Mouse (Mus musculus): Measurements from ENCODE around the gene Adgrg1. TPM values are rescaled to one million over a fixed set of nuclear protein-coding genes. Genes with fewer than 3 reads are reported as not detected.
A peak's percentile ranks its signal among the peaks of the same experiment; 100 is the strongest.

The Adgrg1 gene
- polyA plus RNA-seq, 1 experiment = 468 TPM

DNA sequence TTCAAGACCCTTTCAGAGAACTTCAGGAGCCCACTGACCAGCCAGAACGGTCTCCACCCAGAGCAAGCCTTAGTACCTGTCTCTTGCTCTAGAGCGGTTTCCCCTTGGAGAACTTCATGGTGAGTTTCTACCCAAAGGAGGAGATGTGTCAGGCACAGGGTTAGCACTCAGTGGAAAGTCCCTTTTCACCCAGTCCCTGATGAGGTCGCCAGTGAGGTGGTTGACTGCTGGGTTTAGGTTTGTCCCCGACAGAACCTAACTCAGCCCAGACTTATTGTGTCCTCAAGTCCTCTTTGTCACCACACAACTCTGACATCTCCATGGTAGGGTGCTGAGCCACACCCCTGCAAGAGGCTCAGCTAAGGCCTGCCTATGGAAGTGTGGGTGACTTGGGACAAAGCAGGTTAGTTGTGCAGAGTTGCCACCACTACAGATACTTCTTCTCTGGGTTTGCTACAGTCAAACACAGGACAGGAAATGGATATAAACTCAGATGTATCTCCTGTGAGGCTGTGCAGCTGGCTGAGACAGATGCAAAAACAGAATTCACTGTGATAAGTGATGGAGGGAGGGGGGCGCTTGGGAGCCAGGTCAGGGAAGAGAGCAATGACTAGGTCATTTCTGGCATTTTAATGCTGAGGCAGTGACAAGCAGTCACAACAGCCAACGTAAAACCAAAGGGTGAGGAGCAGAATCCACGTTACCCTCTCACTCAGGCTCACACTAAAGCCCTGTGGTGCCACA lies 20.8 kb upstream of the Adgrg1 start:
- DNase-seq (ENCODE audit: low read depth) = no peak
- TF ChIP-seq POLR2A (IDR thresholded peaks at IDR 0.05; ENCODE audit: borderline replicate concordance, extremely low read depth, insufficient read depth, insufficient read length, poor library complexity, severe bottlenecking) = no peak
- TF ChIP-seq CTCF (IDR thresholded peaks at IDR 0.05; ENCODE audit: borderline replicate concordance, extremely low read depth, insufficient read depth, insufficient read length) = no peak

DNA sequence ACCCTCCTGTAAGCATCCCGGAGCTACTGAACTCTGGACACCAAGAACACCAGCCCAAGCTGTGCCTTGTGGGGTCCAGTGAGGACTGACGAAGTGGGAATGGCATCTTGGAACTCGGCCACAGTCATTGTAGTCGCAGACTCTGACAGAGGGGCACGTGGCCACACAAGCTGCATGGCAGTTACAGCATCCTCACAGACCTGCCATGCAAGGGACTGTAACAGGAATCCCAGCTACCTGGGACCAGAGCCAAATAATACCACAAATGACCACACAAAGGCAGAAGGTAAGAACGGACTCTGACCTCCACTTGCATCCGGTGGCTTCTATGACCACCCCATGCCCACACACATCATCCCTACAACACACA lies 20.2 kb upstream of the Adgrg1 start:
- peak; percentile 86 for DNase-seq (ENCODE audit: low read depth)
- no peak for TF ChIP-seq POLR2A (IDR thresholded peaks at IDR 0.05; ENCODE audit: borderline replicate concordance, extremely low read depth, insufficient read depth, insufficient read length, poor library complexity, severe bottlenecking)
- TF ChIP-seq CTCF (IDR thresholded peaks at IDR 0.05; ENCODE audit: borderline replicate concordance, extremely low read depth, insufficient read depth, insufficient read length) = no peak

DNA sequence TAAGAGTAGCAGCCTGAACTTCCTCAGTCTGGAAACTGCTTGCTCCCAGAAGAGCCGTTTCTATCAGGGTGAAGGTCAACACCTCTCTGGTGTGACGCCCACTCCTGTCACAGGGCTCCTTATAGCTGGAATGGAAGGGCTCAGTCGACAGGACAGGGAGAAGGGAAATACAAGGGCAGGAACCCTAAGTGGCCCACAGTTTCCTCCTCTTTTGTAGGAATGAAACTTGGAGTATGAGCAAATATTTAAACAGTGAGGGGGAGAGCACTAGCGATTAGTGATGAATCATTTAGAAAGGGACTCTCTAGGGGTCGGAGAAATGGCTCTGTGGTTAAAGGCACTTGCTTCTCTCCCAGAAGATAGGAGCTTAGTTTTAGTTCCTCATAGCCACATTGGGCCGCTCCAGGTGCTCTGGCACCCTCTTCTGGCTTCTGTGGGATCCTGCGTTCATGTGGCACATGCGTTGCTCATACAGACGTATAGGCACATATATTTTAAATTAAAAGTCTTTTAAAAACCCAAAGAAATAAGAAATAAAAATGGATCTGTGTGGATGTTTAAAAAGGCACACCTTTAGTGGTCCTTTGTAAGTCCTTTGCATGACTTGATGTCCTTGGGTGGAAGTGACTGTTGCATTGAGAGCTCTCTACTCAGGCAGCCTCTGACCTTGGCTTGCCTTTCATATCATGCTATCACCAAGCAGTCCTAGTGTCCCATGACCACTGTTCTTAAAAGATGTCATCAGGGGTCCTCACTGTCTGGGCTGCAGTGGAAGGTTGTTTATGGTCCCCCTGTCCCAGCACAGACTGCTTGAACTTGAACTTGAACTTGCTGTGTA lies 19.4 kb upstream of the Adgrg1 start:
- peak; percentile 71 for DNase-seq (ENCODE audit: low read depth)
- TF ChIP-seq POLR2A (IDR thresholded peaks at IDR 0.05; ENCODE audit: borderline replicate concordance, extremely low read depth, insufficient read depth, insufficient read length, poor library complexity, severe bottlenecking) = no peak
- TF ChIP-seq CTCF (IDR thresholded peaks at IDR 0.05; ENCODE audit: borderline replicate concordance, extremely low read depth, insufficient read depth, insufficient read length) = peak; percentile 64; the same call in 1 of the 2 replicates

DNA sequence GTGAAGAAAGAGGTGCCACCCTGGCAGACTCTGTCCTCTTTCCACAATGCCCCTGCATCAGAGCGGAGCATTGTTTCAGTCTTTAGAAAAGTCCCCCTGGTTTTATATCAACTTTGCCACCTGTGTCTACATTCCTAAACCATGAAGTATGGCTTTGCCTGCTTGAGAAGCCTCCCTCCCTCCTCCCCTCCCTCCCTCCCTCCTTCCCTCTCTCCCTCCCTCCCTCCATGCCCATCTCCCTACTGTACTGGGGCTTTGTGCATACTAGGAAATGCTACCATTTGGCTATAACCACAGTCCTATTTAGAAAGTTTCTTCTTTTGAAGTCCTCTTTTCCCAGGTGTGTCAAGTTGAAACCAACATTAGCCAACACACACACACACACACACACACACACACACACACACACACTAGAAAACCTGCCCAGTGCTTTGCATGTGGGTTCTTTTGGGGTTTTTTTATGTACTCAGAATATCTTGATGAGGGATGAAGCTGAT lies 18.4 kb upstream of the Adgrg1 start:
- TF ChIP-seq CTCF (IDR thresholded peaks at IDR 0.05; ENCODE audit: borderline replicate concordance, extremely low read depth, insufficient read depth, insufficient read length) (no peak), POLR2A (IDR thresholded peaks at IDR 0.05; ENCODE audit: borderline replicate concordance, extremely low read depth, insufficient read depth, insufficient read length, poor library complexity, severe bottlenecking) (no peak)
- no peak for DNase-seq (ENCODE audit: low read depth)

DNA sequence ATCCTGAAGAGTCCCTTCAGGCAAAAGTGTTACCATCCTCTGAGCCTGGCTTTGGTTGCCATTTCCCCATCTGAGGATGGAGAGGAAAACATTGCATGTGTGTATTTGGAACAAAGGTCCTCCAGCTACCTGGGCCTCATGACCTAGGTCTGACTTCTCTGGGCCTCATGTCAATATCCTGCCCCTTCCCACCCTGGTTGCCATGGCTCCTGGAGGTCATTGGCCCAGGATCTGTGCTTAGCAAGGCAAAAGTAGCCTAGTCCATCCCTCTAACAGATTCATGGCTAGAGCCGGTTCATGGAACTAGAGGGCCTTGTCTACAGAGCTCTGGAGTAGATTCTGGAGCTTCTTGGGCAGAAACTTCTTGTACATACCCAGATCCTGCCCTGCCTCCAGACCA lies 12.3 kb upstream of the Adgrg1 start:
- TF ChIP-seq CTCF (IDR thresholded peaks at IDR 0.05; ENCODE audit: borderline replicate concordance, extremely low read depth, insufficient read depth, insufficient read length) (no peak), POLR2A (IDR thresholded peaks at IDR 0.05; ENCODE audit: borderline replicate concordance, extremely low read depth, insufficient read depth, insufficient read length, poor library complexity, severe bottlenecking) (no peak)
- DNase-seq (ENCODE audit: low read depth) = no peak

- TF ChIP-seq POLR2A (IDR thresholded peaks at IDR 0.05; ENCODE audit: borderline replicate concordance, extremely low read depth, insufficient read depth, insufficient read length, poor library complexity, severe bottlenecking) = no peak
- no peak for TF ChIP-seq CTCF (IDR thresholded peaks at IDR 0.05; ENCODE audit: borderline replicate concordance, extremely low read depth, insufficient read depth, insufficient read length)
- no peak for DNase-seq (ENCODE audit: low read depth)
These were observed 9.7 kb upstream of the Adgrg1 start for GRCm38 (mm10) chr8:94964828-94965227.

- peak; percentile 81 for DNase-seq (ENCODE audit: low read depth)
- TF ChIP-seq CTCF (IDR thresholded peaks at IDR 0.05; ENCODE audit: borderline replicate concordance, extremely low read depth, insufficient read depth, insufficient read length) (peak; percentile 73; the same call in 1 of the 2 replicates), POLR2A (IDR thresholded peaks at IDR 0.05; ENCODE audit: borderline replicate concordance, extremely low read depth, insufficient read depth, insufficient read length, poor library complexity, severe bottlenecking) (no peak)
These were observed 8.0 kb upstream of the Adgrg1 start for GRCm38 (mm10) chr8:94966578-94966977.

GRCm38 (mm10) chr8:94967071-94967470 lies 7.5 kb upstream of the Adgrg1 start:
- DNase-seq (ENCODE audit: low read depth) = no peak
- no peak for TF ChIP-seq POLR2A (IDR thresholded peaks at IDR 0.05; ENCODE audit: borderline replicate concordance, extremely low read depth, insufficient read depth, insufficient read length, poor library complexity, severe bottlenecking)
- no peak for TF ChIP-seq CTCF (IDR thresholded peaks at IDR 0.05; ENCODE audit: borderline replicate concordance, extremely low read depth, insufficient read depth, insufficient read length)

DNA sequence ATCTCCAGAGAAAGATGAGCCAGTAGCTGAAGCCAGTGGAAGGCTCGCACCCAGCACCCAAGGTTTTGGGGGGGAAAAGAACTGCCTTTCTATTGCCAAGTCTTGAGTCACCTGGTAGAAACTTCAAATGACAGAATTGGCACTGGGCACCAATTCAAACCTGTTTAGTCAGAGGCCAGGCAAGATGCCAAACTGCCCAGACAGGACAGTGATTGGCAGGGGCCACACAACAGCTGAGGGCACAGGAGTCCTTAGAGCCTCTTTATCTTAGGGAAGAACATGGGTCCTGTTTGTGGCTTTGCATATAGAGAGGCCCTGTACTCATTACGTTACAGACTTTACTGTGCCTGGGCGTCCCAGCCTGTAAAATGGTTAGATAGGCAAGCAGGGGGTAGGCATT lies 7.0 kb upstream of the Adgrg1 start:
- TF ChIP-seq POLR2A (IDR thresholded peaks at IDR 0.05; ENCODE audit: borderline replicate concordance, extremely low read depth, insufficient read depth, insufficient read length, poor library complexity, severe bottlenecking) (no peak), CTCF (IDR thresholded peaks at IDR 0.05; ENCODE audit: borderline replicate concordance, extremely low read depth, insufficient read depth, insufficient read length) (no peak)

DNA sequence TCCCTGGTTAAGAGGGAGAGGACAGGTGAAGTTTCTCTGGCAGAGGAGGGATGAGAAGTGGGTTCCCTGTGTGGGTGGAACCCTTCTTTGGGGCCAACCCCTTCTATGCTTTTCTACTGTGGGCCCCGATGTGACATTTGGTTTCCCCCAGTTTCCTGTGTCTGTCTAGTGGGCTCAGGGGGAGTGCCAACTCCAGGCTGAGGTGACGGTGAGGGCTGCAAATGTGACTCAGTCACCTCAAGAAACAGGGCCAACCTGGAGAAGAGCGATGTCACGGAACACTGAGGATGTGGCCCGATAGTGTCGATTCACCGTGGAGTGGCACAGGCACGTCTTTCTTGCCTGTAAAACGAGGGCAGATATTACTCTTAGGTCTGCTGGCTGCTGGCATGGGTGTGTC lies 1.3 kb upstream of the Adgrg1 start:
- no peak for DNase-seq (ENCODE audit: low read depth)
- no peak for TF ChIP-seq CTCF (IDR thresholded peaks at IDR 0.05; ENCODE audit: borderline replicate concordance, extremely low read depth, insufficient read depth, insufficient read length)
- no peak for TF ChIP-seq POLR2A (IDR thresholded peaks at IDR 0.05; ENCODE audit: borderline replicate concordance, extremely low read depth, insufficient read depth, insufficient read length, poor library complexity, severe bottlenecking)

More for the DNA sequence above, 7.0 kb upstream of the Adgrg1 start:
- peak; percentile 80 for DNase-seq (ENCODE audit: low read depth)

- TF ChIP-seq CTCF (IDR thresholded peaks at IDR 0.05; ENCODE audit: borderline replicate concordance, extremely low read depth, insufficient read depth, insufficient read length) = no peak
- TF ChIP-seq POLR2A (IDR thresholded peaks at IDR 0.05; ENCODE audit: borderline replicate concordance, extremely low read depth, insufficient read depth, insufficient read length, poor library complexity, severe bottlenecking) = no peak
These were observed 765 bp upstream of the Adgrg1 start for GRCm38 (mm10) chr8:94973786-94974185.

More at GRCm38 (mm10) chr8:94973786-94974185, 765 bp upstream of the Adgrg1 start:
- DNase-seq (ENCODE audit: low read depth) = no peak

All from brain, embryonic 14.5 days (tissue).